Mouse (Mus musculus) hindbrain, embryonic 12.5 days (tissue): Measurements from ENCODE around the gene Dapk3. TPM values are rescaled to one million over a fixed set of nuclear protein-coding genes. Genes with fewer than 3 reads are reported as not detected.
"Not testable (repeated sequence)": the region's sequence is repeated elsewhere in the genome, so short reads cannot be mapped to it uniquely, and the experiment has no call there.

Experiments used
- ATAC-seq: fragments of 200-750 bp; cut with Nextera tagmentation; 2 replicates; pipeline ENCODE4 v1.8.0; 2017; ENCODE audit warnings: moderate TSS enrichment; ENCODE audit not compliant: low FRiP score
- H3K27ac ChIP-seq: fragments of 300-500 bp; sonication (generic); 2 replicates; pipeline ENCODE4 v1.5.1; 2016; ENCODE audit warnings: mild to moderate bottlenecking
- H3K27me3 ChIP-seq: fragments of 300-500 bp; sonication (generic); 2 replicates; pipeline ENCODE4 v1.6.1; 2016; ENCODE audit warnings: mild to moderate bottlenecking
- H3K36me3 ChIP-seq: fragments of 300-500 bp; sonication (generic); 2 replicates; pipeline ENCODE4 v1.6.1; 2016; ENCODE audit warnings: mild to moderate bottlenecking
- H3K4me1 ChIP-seq: fragments of 300-500 bp; sonication (generic); 2 replicates; pipeline ENCODE4 v1.6.1; 2016
- H3K4me2 ChIP-seq: fragments of 300-500 bp; sonication (generic); replicated peaks from 2 replicates; pipeline ENCODE4 v1.6.1; 2016; ENCODE audit warnings: mild to moderate bottlenecking
- H3K4me3 ChIP-seq: fragments of 300-500 bp; sonication (generic); 2 replicates; pipeline ENCODE4 v1.5.1; 2016; ENCODE audit warnings: mild to moderate bottlenecking
- H3K9ac ChIP-seq: fragments of 300-500 bp; sonication (generic); 2 replicates; pipeline ENCODE4 v1.6.1; 2016; ENCODE audit warnings: mild to moderate bottlenecking, moderate library complexity
- H3K9me3 ChIP-seq: fragments of 300-500 bp; sonication (generic); replicated peaks from 2 replicates; pipeline ENCODE4 v1.6.1; 2016; ENCODE audit warnings: mild to moderate bottlenecking
- WGBS: fragments of 180-500 bp; shearing (Covaris S2); methylation state at CpG from one replicate; pipeline ENCODE4 v1.1.7; 2016; 5-methylcytosine and 5-hydroxymethylcytosine counted together
- polyA plus RNA-seq: library from polyadenylated mRNA; unstranded; fragments of >200 nt; fragmentation: Nextera tagmentation; extraction: Ambion mirVana; gene quantifications from 2 replicates; pipeline ENCODE4 v1.2.1, GENCODE M21; 2016

Dapk3 gene
- polyA plus RNA-seq, 1 experiment from 2014 or later: 86.4 TPM

GRCm38 (mm10) chr10:81154313-81154712 lies 28.5 kb upstream of the Dapk3 start:
- Histone ChIP-seq H3K9ac (no peak overlapping the region), H3K36me3 (peaks cover 84% of the 10 kb centered on the region), H3K4me3 (no peak overlapping the region), H3K9me3 (no peaks in the 10 kb centered on the region), H3K4me2 (no peak overlapping the region), H3K27ac (no peak overlapping the region), H3K4me1 (no peaks in the 10 kb centered on the region), H3K27me3 (no peaks in the 10 kb centered on the region)
- 90% methylated on average over 12 of the region's 12 CpGs for WGBS
- ATAC-seq: no peak

GRCm38 (mm10) chr10:81154736-81155135 lies 28.1 kb upstream of the Dapk3 start:
- Histone ChIP-seq H3K4me2 (no peak overlapping the region), H3K4me1 (no peaks in the 10 kb centered on the region), H3K36me3 (peaks cover 80% of the 10 kb centered on the region), H3K27ac (no peak overlapping the region), H3K9ac (no peak overlapping the region), H3K27me3 (no peaks in the 10 kb centered on the region), H3K4me3 (no peak overlapping the region), H3K9me3 (no peaks in the 10 kb centered on the region)
- no peak for ATAC-seq
- WGBS: 91% methylated on average over 6 of the region's 6 CpGs

- Histone ChIP-seq H3K4me2 (no peak overlapping the region), H3K9me3 (no peaks in the 10 kb centered on the region), H3K27ac (peak overlapping the region; percentile 49), H3K4me3 (no peak overlapping the region), H3K4me1 (peaks cover 17% of the 10 kb centered on the region), H3K36me3 (peaks cover 60% of the 10 kb centered on the region), H3K27me3 (no peaks in the 10 kb centered on the region), H3K9ac (no peak overlapping the region; the same call in none of the 2 replicates)
- 79% methylated on average over 8 of the region's 8 CpGs for WGBS
- peak; percentile 39 for ATAC-seq
These were observed 21.0 kb upstream of the Dapk3 start for GRCm38 (mm10) chr10:81161602-81162317.

GRCm38 (mm10) chr10:81162318-81162652 lies 20.5 kb upstream of the Dapk3 start:
- 70% methylated on average over 2 of the region's 2 CpGs for WGBS
- Histone ChIP-seq H3K4me3 (no peak overlapping the region), H3K27ac (peak overlapping the region; percentile 49), H3K9me3 (no peaks in the 10 kb centered on the region), H3K27me3 (no peaks in the 10 kb centered on the region), H3K9ac (no peak overlapping the region), H3K36me3 (peaks cover 55% of the 10 kb centered on the region), H3K4me2 (no peak overlapping the region), H3K4me1 (peaks cover 21% of the 10 kb centered on the region)
- ATAC-seq: no peak

- no peaks in the 10 kb centered on the region for H3K9me3 ChIP-seq
- peaks cover 32% of the 10 kb centered on the region for H3K4me1 ChIP-seq
- H3K4me3 ChIP-seq: no peak overlapping the region
- ATAC-seq: no peak
- H3K36me3 ChIP-seq: peaks cover 36% of the 10 kb centered on the region
- no peak overlapping the region for H3K4me2 ChIP-seq
- H3K27ac ChIP-seq: no peak overlapping the region
- 81% methylated on average over 8 of the region's 8 CpGs for WGBS
- H3K9ac ChIP-seq: no peak overlapping the region
- no peaks in the 10 kb centered on the region for H3K27me3 ChIP-seq
These were observed 17.7 kb upstream of the Dapk3 start for GRCm38 (mm10) chr10:81165118-81165517.

- Histone ChIP-seq H3K27me3 (no peaks in the 10 kb centered on the region), H3K4me1 (peaks cover 21% of the 10 kb centered on the region), H3K4me3 (peak within 1 kb of the TSS; percentile 89), H3K36me3 (peaks cover 13% of the 10 kb centered on the region), H3K27ac (peak within 1 kb of the TSS; percentile 66), H3K9ac (peak within 1 kb of the TSS; percentile 88), H3K9me3 (no peaks in the 10 kb centered on the region), H3K4me2 (peak within 1 kb of the TSS; percentile 87)
- under 1% methylated on average over 48 of the region's 64 CpGs for WGBS
- peak; percentile 90 for ATAC-seq
These were observed 15.4 kb upstream of the Dapk3 start, which contains the start of gene Pias4 for GRCm38 (mm10) chr10:81167200-81168086. Gene Pias4, minus strand, starts transcription at chr10:81167923.

- Histone ChIP-seq H3K9ac (peak overlapping the region; percentile 60; the same call in 1 of the 2 replicates), H3K4me3 (peak overlapping the region; percentile 89), H3K9me3 (no peaks in the 10 kb centered on the region), H3K4me1 (peaks cover 20% of the 10 kb centered on the region), H3K4me2 (peak overlapping the region; percentile 87), H3K36me3 (peaks cover 9% of the 10 kb centered on the region), H3K27me3 (no peaks in the 10 kb centered on the region), H3K27ac (peak overlapping the region; percentile 66)
- 9% methylated on average over 5 of the region's 5 CpGs for WGBS
- peak; percentile 77 for ATAC-seq
These were observed 14.7 kb upstream of the Dapk3 start for GRCm38 (mm10) chr10:81168087-81168431.

- Histone ChIP-seq H3K9ac (peak overlapping the region; percentile 60), H3K27me3 (no peaks in the 10 kb centered on the region), H3K27ac (peak overlapping the region; percentile 66), H3K36me3 (peaks cover 5% of the 10 kb centered on the region), H3K4me2 (peak overlapping the region; percentile 87), H3K4me3 (peak overlapping the region; percentile 89), H3K9me3 (no peaks in the 10 kb centered on the region), H3K4me1 (peaks cover 26% of the 10 kb centered on the region)
- ATAC-seq: peak; percentile 29; the same call in 1 of the 2 replicates
- WGBS: 4% methylated on average over 29 of the region's 29 CpGs
These were observed 14.1 kb upstream of the Dapk3 start for GRCm38 (mm10) chr10:81168521-81169244.

- H3K9ac ChIP-seq, H3K27me3 ChIP-seq, ATAC-seq, H3K9me3 ChIP-seq, H3K27ac ChIP-seq, H3K36me3 ChIP-seq: not testable (repeated sequence)
- H3K4me1 ChIP-seq: peaks cover 34% of the 10 kb centered on the region
- 0 out of 2 replicates have a peak overlapping the region, but pooled peaks have one; percentile 89 for H3K4me3 ChIP-seq
- H3K4me2 ChIP-seq: peak overlapping the region; percentile 87; the same call in 1 of the 2 replicates
- WGBS: 50% methylated on average over 5 of the region's 14 CpGs
These were observed 13.3 kb upstream of the Dapk3 start for GRCm38 (mm10) chr10:81169411-81169900.

- ATAC-seq: peak; percentile 21
- Histone ChIP-seq H3K4me2 (peak overlapping the region; percentile 36), H3K4me3 (peak overlapping the region; percentile 11; the same call in 1 of the 2 replicates), H3K27ac (peak overlapping the region; percentile 97), H3K9ac (peak overlapping the region; percentile 46; the same call in 1 of the 2 replicates), H3K4me1 (peaks cover 42% of the 10 kb centered on the region), H3K9me3 (no peaks in the 10 kb centered on the region), H3K27me3 (no peaks in the 10 kb centered on the region), H3K36me3 (peaks cover 9% of the 10 kb centered on the region)
- 4% methylated on average over 21 of the region's 21 CpGs for WGBS
These were observed 9.7 kb upstream of the Dapk3 start for GRCm38 (mm10) chr10:81173132-81173531.

- Histone ChIP-seq H3K9ac (peak overlapping the region; percentile 65), H3K27ac (peak overlapping the region; percentile 97), H3K4me3 (peak overlapping the region; percentile 35), H3K9me3 (no peaks in the 10 kb centered on the region), H3K27me3 (no peaks in the 10 kb centered on the region), H3K36me3 (peaks cover 25% of the 10 kb centered on the region), H3K4me2 (peak overlapping the region; percentile 61), H3K4me1 (peaks cover 42% of the 10 kb centered on the region)
- 2% methylated on average over 29 of the region's 29 CpGs for WGBS
- peak; percentile 69 for ATAC-seq
These were observed 8.0 kb upstream of the Dapk3 start for GRCm38 (mm10) chr10:81174617-81175344.
